Mouse (Mus musculus): ENCODE results near the gene Mrnip. TPM values are rescaled to one million over a fixed set of nuclear protein-coding genes. Genes with fewer than 3 reads are reported as not detected.

Gene Mrnip
- total RNA-seq, 2 experiments from 2014 or later = 15.3 to 17.7 TPM

GRCm38 (mm10) chr11:50240235-50240911 lies 66.1 kb downstream of the Mrnip start:
- DNase-seq (ENCODE audit: low spot score in 2 of 2) = peak in 1 of 2 experiments; percentile 4

DNA sequence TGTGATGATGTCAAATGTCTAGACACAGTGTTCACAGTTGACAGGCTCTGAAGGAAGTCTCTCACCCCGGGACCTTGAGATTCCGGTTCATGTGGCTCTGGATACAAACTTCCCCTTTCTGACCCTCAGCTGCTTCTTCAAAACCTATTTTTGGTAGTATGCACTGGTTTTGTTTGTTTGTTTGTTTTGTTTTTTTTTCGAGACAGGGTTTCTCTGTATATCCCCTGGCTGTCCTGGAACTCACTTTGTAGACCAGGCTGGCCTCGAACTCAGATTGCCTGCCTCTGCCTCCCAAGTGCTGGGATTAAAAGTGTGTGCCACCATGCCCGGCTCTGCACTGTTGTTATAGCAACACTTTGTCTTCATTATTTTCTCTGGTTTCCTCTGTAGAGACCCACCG lies 69.7 kb downstream of the Mrnip start:
- DNase-seq (ENCODE audit: low spot score in 2 of 2) = no peak

- DNase-seq (ENCODE audit: low spot score in 2 of 2) = no peak
These were observed 71.0 kb downstream of the Mrnip start for GRCm38 (mm10) chr11:50245269-50245668.

DNA sequence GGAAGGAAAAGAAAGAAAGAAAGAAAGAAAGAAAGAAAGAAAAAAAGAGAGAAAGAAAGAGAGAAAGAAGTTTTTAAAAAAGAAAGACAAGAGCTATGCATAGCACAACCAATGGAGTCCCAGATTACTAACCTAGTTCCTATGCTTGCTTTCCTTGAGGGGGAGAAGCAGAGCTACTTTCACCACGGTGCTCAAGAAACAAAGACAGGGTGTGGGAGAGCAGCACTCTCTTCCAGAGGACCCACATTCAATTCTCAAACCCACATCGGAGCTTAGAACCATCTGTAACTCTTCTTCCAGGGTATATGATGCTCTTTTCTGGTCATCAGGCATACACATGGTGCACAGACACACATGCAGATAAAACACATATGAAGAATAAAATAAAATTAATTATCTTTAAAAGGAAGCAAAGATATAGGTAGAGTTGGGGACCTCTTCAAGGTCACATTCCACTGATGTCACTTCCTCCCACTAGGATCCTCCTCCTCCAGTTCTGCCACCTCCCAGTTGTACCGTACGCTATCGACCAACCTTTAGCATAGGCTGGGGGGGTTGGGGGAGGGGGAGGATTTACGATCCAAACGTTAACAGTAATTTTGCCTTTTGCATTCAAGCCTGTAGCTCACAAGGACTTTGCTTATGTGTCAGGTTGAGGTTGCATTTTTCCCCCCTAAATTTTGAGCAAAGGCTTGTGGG lies 74.4 kb downstream of the Mrnip start:
- DNase-seq (ENCODE audit: low spot score in 2 of 2) = no peak

Small RNA genes within 50 kb of the gene (microRNA-seq; reads per million reads assigned to microRNA genes)
- 0.85 to 1.6 reads per million in 2 experiments for gene Mir6919

Other genes with a start within 250 kb of the Mrnip start
- gene Rnf130, start 149.1 kb upstream of the Mrnip start, total RNA-seq (2021) = 10 to 100 TPM; 80.9 to 83.4 TPM
- 100 to 1,000 TPM; 104 to 105 TPM for gene Tbc1d9b, start 43.0 kb upstream of the Mrnip start, total RNA-seq (2021)
- 100 to 1,000 TPM; 343 to 377 TPM for gene Sqstm1, start 36.4 kb downstream of the Mrnip start, total RNA-seq (2021)
- gene Mgat4b, start 36.4 kb downstream of the Mrnip start, total RNA-seq (2021) = 100 to 1,000 TPM; 166 to 175 TPM
- gene Ltc4s, start 64.2 kb downstream of the Mrnip start, total RNA-seq (2021) = 10 to 100 TPM; 13.1 to 13.8 TPM
- 10 to 100 TPM in 1 of 2 experiments, 1 to 10 TPM in 1; 9.6 to 10.5 TPM for gene Maml1, start 117.9 kb downstream of the Mrnip start, total RNA-seq (2021)
- gene Canx, start 151.2 kb downstream of the Mrnip start, total RNA-seq (2021) = 100 to 1,000 TPM; 424 to 458 TPM
- not detected for gene Cby3, start 180.0 kb downstream of the Mrnip start, total RNA-seq (2021)
- gene Hnrnph1, start 202.5 kb downstream of the Mrnip start, total RNA-seq (2021) = 100 to 1,000 TPM; 235 to 246 TPM